ENCODE assay signal across 22 mouse cellular contexts in genomic region chr3:89516321-89516720, GRCm38 (mm10). TPM values are rescaled to one million over a fixed set of nuclear protein-coding genes. Genes with fewer than 3 reads are reported as not detected.
DNase-seq lines count a peak whose midpoint lies in the region; ATAC-seq and TF ChIP-seq lines count a peak whose summit lies in the region.
"Had no signal": no experiment of that assay in that cellular context is flagged by ENCODE, and none has a peak within 500 bp of the region (broad histone marks: within the 10 kb centered on the region; RNA-seq: fewer than 3 reads in every experiment).

No protein-coding gene starts in this region.

- no peak for TF ChIP-seq POLR2A in heart, adult 2 months (IDR thresholded peaks at IDR 0.05; ENCODE audit: insufficient read depth, low read depth, low read length)
- TF ChIP-seq POLR2A in bone marrow, adult 2 months (IDR thresholded peaks at IDR 0.05; ENCODE audit: borderline replicate concordance, control insufficient read depth, low read depth, low read length), result no peak

- no peaks in the 10 kb centered on the region for H3K36me3 ChIP-seq in heart, adult 2 months (ENCODE audit: control insufficient read depth, insufficient read depth, low read length)
- no peaks in the 10 kb centered on the region for H3K36me3 ChIP-seq in liver, embryonic 14.5 days (replicated peaks; ENCODE audit: control insufficient read depth, insufficient read depth, low read depth)
- H3K36me3 ChIP-seq in E14TG2a.4 (ENCODE audit: insufficient read depth, low read length), result no peaks in the 10 kb centered on the region
- H3K36me3 ChIP-seq: heart, embryonic 13.5 days; hindbrain, embryonic 13.5 days; liver, embryonic 13.5 days; midbrain, embryonic 15.5 days had no signal

- no peak overlapping the region for H3K4me3 ChIP-seq in heart, adult 2 months
- no peak overlapping the region for H3K4me3 ChIP-seq in liver, embryonic 14.5 days (ENCODE audit: insufficient read depth in 1 of 2, low read depth in 2 of 2, low read length in 2 of 2)
- H3K4me3 ChIP-seq in E14TG2a.4 (replicated peaks; ENCODE audit: low read length), result no peak overlapping the region
- H3K4me3 ChIP-seq in bone marrow, adult 2 months (replicated peaks; ENCODE audit: control insufficient read depth, low read depth, low read length), result no peak overlapping the region
- H3K4me3 ChIP-seq: heart, embryonic 13.5 days; hindbrain, embryonic 13.5 days; liver, embryonic 13.5 days; megakaryocyte, embryonic 14.5 days; midbrain, embryonic 15.5 days had no signal

- TF ChIP-seq CTCF in heart, adult 2 months (IDR thresholded peaks at IDR 0.05), result peak; percentile 35
- peak; percentile 53 for TF ChIP-seq CTCF in liver, embryonic 14.5 days (IDR thresholded peaks at IDR 0.05; ENCODE audit: low read depth)
- TF ChIP-seq CTCF in E14TG2a.4 (conservative IDR thresholded peaks at IDR 0.05; ENCODE audit: low read length), result peak; percentile 60
- TF ChIP-seq CTCF in bone marrow, adult 2 months (IDR thresholded peaks at IDR 0.05; ENCODE audit: control insufficient read depth, insufficient read depth, low read length), result peak; percentile 20; the same call in 1 of the 2 replicates

- H3K9me3 ChIP-seq in liver, embryonic 14.5 days (ENCODE audit: control insufficient read depth, low read length), result no peaks in the 10 kb centered on the region; the same call in 1 of the 2 replicates
- peaks cover 5% of the 10 kb centered on the region; the same call in 1 of the 2 replicates for H3K9me3 ChIP-seq in E14TG2a.4 (ENCODE audit: low read length)

- ATAC-seq in liver, embryonic 14.5 days (ENCODE audit: insufficient read depth), result no peak
- ATAC-seq: intestine, embryonic 16.5 days; midbrain, embryonic 15.5 days had no signal

- intact Hi-C loops in heart, adult 2 months (cut with DNase I), result no loop called here

- no peak for TF ChIP-seq EP300 in heart, adult 2 months (IDR thresholded peaks at IDR 0.05; ENCODE audit: insufficient read depth, low read depth, low read length)
- TF ChIP-seq EP300 in liver, embryonic 14.5 days (IDR thresholded peaks at IDR 0.05; ENCODE audit: low read depth), result no peak

- H3K4me1 ChIP-seq in heart, adult 2 months (ENCODE audit: control insufficient read depth, insufficient read depth, low read length), result 0 out of 2 replicates have a peak, but pooled peaks cover 1% of the 10 kb centered on the region
- H3K4me1 ChIP-seq in liver, embryonic 14.5 days (replicated peaks; ENCODE audit: control insufficient read depth in 2 of 2, insufficient read depth in 2 of 2, low read length in 1 of 2), result peaks cover 0 to 3% of the 10 kb centered on the region in 2 experiments; a peak in 2 of 4 replicates
- H3K4me1 ChIP-seq in E14TG2a.4 (replicated peaks; ENCODE audit: low read depth, low read length), result peaks cover 36% of the 10 kb centered on the region
- no peaks in the 10 kb centered on the region; the same call in 1 of the 2 replicates for H3K4me1 ChIP-seq in bone marrow, adult 2 months (ENCODE audit: control insufficient read depth, insufficient read depth, low read length)

- H3K27me3 ChIP-seq in heart, adult 2 months (ENCODE audit: control insufficient read depth, insufficient read depth, low read length), result 0 out of 2 replicates have a peak, but pooled peaks cover 5% of the 10 kb centered on the region
- peaks cover 15% of the 10 kb centered on the region for H3K27me3 ChIP-seq in liver, embryonic 14.5 days (ENCODE audit: control insufficient read depth, insufficient read depth, low read length)
- peaks cover 37% of the 10 kb centered on the region for H3K27me3 ChIP-seq in E14TG2a.4 (ENCODE audit: insufficient read depth, low read length)
- H3K27me3 ChIP-seq: midbrain, embryonic 15.5 days had no signal

- no peak for DNase-seq in heart, adult 2 months
- DNase-seq in heart, adult 9 months (ENCODE audit: low spot score in 2 of 2), result no peak
- DNase-seq in liver, embryonic 14.5 days (ENCODE audit: low read depth in 3 of 3, low spot score in 3 of 3), result no peak
- DNase-seq in liver, result no peak
- no peak for DNase-seq in urinary bladder, postnatal 14 days (ENCODE audit: low spot score)
- DNase-seq in layer of hippocampus, adult 8-10 months (ENCODE audit: low spot score in 2 of 2), result no peak
- DNase-seq: adrenal gland, postnatal 14 days; cerebellum, adult 11-12 months; cerebellum, postnatal 14 days; kidney, postnatal 14 days; liver, embryonic 13.5 days; right cerebral cortex, postnatal 4 days; thymus, postnatal 36 days had no signal

- no peak overlapping the region for H3K4me2 ChIP-seq in liver, embryonic 14.5 days (ENCODE audit: low read depth)
- H3K4me2 ChIP-seq: heart, embryonic 13.5 days; hindbrain, embryonic 13.5 days; liver, embryonic 13.5 days; midbrain, embryonic 15.5 days had no signal

- no peaks in the 10 kb centered on the region for H3K79me2 ChIP-seq in heart, adult 2 months (replicated peaks; ENCODE audit: control insufficient read depth, insufficient read depth, low read length)

- H3K27ac ChIP-seq in heart, adult 2 months, result no peak overlapping the region
- no peak overlapping the region for H3K27ac ChIP-seq in liver, embryonic 14.5 days
- no peak overlapping the region for H3K27ac ChIP-seq in bone marrow, adult 2 months (ENCODE audit: control insufficient read depth, insufficient read depth, low read depth, low read length, poor library complexity)
- H3K27ac ChIP-seq: heart, embryonic 13.5 days; hindbrain, embryonic 13.5 days; liver, embryonic 13.5 days; midbrain, embryonic 15.5 days had no signal

- H3K9ac ChIP-seq in heart, adult 2 months (ENCODE audit: low read depth, low read length), result no peak overlapping the region
- H3K9ac ChIP-seq in liver, embryonic 14.5 days (replicated peaks), result no peak overlapping the region
- H3K9ac ChIP-seq: heart, embryonic 13.5 days; hindbrain, embryonic 13.5 days; liver, embryonic 13.5 days; midbrain, embryonic 15.5 days had no signal

- 92% methylated on average over 5 of the region's 5 CpGs for WGBS in heart, adult 2 months
- WGBS in liver, embryonic 14.5 days (ENCODE audit: insufficient replicate concordance), result 76% methylated on average over 5 of the region's 5 CpGs
- 83% methylated on average over 5 of the region's 5 CpGs for WGBS in bone marrow, adult 2 months

RNA-seq across cellular contexts. Expression of gene Kcnn3, which starts 3.6 kb away (rescaled TPM):
- total RNA-seq in heart, adult 2 months (2021), result 1 to 10 TPM; 2.0 to 3.3 TPM
- polyA plus RNA-seq in heart, adult 2 months (2012; rRNA removed), result 0.84 and 2.0 TPM in 2 replicates
- polyA plus RNA-seq in liver, embryonic 14.5 days (2012; rRNA removed), result 0.02 and 0.03 TPM in 2 replicates
- not detected in 2 replicates for polyA plus RNA-seq in liver, embryonic 14.5 days (2014; fragmentation: Nextera tagmentation; extraction: Ambion mirVana)
- not detected in 2 replicates for polyA plus RNA-seq in bone marrow, adult 2 months (2011; ENCODE audit: insufficient read depth, insufficient read length, low replicate concordance, missing spikeins)
- 10 to 100 TPM; 21.9 to 26.5 (median 25.8) TPM for total RNA-seq in layer of hippocampus, adult 8-10 months (2022)
- total RNA-seq: granulocyte monocyte progenitor cell, adult 5-6 weeks; neutrophil, adult 5-6 weeks had no signal
